Mouse (Mus musculus): ENCODE data around the gene Ttc4. TPM values are rescaled to one million over a fixed set of nuclear protein-coding genes. Genes with fewer than 3 reads are reported as not detected.

Gene Ttc4
- total RNA-seq, 2 experiments from 2014 or later = 17.2 to 39.9 TPM

GRCm38 (mm10) chr4:106617056-106617455 lies 61.7 kb downstream of the Ttc4 start, which contains the start of gene Lexm:
Lexm (minus strand) TSS chr4:106617241.
- ATAC-seq (replicated peaks; ENCODE audit: low FRiP score, poor library complexity, severe bottlenecking) = no peak

GRCm38 (mm10) chr4:106615637-106616036 lies 63.1 kb downstream of the Ttc4 start:
- ATAC-seq (replicated peaks; ENCODE audit: low FRiP score, poor library complexity, severe bottlenecking) = no peak

GRCm38 (mm10) chr4:106614881-106615280 lies 63.9 kb downstream of the Ttc4 start:
- ATAC-seq (replicated peaks; ENCODE audit: low FRiP score, poor library complexity, severe bottlenecking) = no peak

GRCm38 (mm10) chr4:106614180-106614797 lies 64.5 kb downstream of the Ttc4 start:
- peak; percentile 79 for ATAC-seq (replicated peaks; ENCODE audit: low FRiP score, poor library complexity, severe bottlenecking)

GRCm38 (mm10) chr4:106613560-106613959 lies 65.2 kb downstream of the Ttc4 start:
- peak; percentile 87 for ATAC-seq (replicated peaks; ENCODE audit: low FRiP score, poor library complexity, severe bottlenecking)

- ATAC-seq (replicated peaks; ENCODE audit: low FRiP score, poor library complexity, severe bottlenecking) = no peak
Measured at GRCm38 (mm10) chr4:106613105-106613504, 65.6 kb downstream of the Ttc4 start.

Other genes with a start within 250 kb of the Ttc4 start
- not detected in 2 replicates for gene Pcsk9, start 214.6 kb downstream of the Ttc4 start, total RNA-seq (2015; ENCODE audit: low replicate concordance)
- gene Pcsk9, start 214.6 kb downstream of the Ttc4 start, total RNA-seq (2017; ENCODE audit: low replicate concordance) = not detected in 2 replicates
- gene Bsnd, start 186.7 kb downstream of the Ttc4 start, total RNA-seq (2015; ENCODE audit: low replicate concordance) = not detected in 2 replicates
- gene Bsnd, start 186.7 kb downstream of the Ttc4 start, total RNA-seq (2017; ENCODE audit: low replicate concordance) = not detected in 2 replicates
- 2.2 and 6.7 TPM in 2 replicates for gene Dhcr24, start 117.9 kb downstream of the Ttc4 start, total RNA-seq (2015; ENCODE audit: low replicate concordance)
- gene Dhcr24, start 117.9 kb downstream of the Ttc4 start, total RNA-seq (2017; ENCODE audit: low replicate concordance) = 1.9 and 3.1 TPM in 2 replicates
- gene Lexm, start 61.7 kb downstream of the Ttc4 start, total RNA-seq (2015; ENCODE audit: low replicate concordance) = not detected in 2 replicates
- not detected in 2 replicates for gene Lexm, start 61.7 kb downstream of the Ttc4 start, total RNA-seq (2017; ENCODE audit: low replicate concordance)
- not detected in 2 replicates for gene Ttc22, start 56.5 kb downstream of the Ttc4 start, total RNA-seq (2015; ENCODE audit: low replicate concordance)
- gene Ttc22, start 56.5 kb downstream of the Ttc4 start, total RNA-seq (2017; ENCODE audit: low replicate concordance) = not detected in 2 replicates
- gene Pars2, start 27.9 kb downstream of the Ttc4 start, total RNA-seq (2015; ENCODE audit: low replicate concordance) = 0.72 and 0.84 TPM in 2 replicates
- gene Pars2, start 27.9 kb downstream of the Ttc4 start, total RNA-seq (2017; ENCODE audit: low replicate concordance) = 0.77 and 1.7 TPM in 2 replicates
- not detected in 2 replicates for gene Mroh7, start 52.0 kb upstream of the Ttc4 start, total RNA-seq (2015; ENCODE audit: low replicate concordance)
- gene Mroh7, start 52.0 kb upstream of the Ttc4 start, total RNA-seq (2017; ENCODE audit: low replicate concordance) = not detected in 2 replicates
- gene Fam151a, start 54.9 kb upstream of the Ttc4 start, total RNA-seq (2015; ENCODE audit: low replicate concordance) = not detected in 2 replicates
- gene Fam151a, start 54.9 kb upstream of the Ttc4 start, total RNA-seq (2017; ENCODE audit: low replicate concordance) = not detected in 2 replicates
- 4.2 and 6.8 TPM in 2 replicates for gene Acot11, start 126.1 kb upstream of the Ttc4 start, total RNA-seq (2015; ENCODE audit: low replicate concordance)
- 4.5 and 5.3 TPM in 2 replicates for gene Acot11, start 126.1 kb upstream of the Ttc4 start, total RNA-seq (2017; ENCODE audit: low replicate concordance)
- gene Ssbp3, start 231.8 kb upstream of the Ttc4 start, total RNA-seq (2015; ENCODE audit: low replicate concordance) = 181 and 212 TPM in 2 replicates
- 93.7 and 104 TPM in 2 replicates for gene Ssbp3, start 231.8 kb upstream of the Ttc4 start, total RNA-seq (2017; ENCODE audit: low replicate concordance)